Mouse (Mus musculus): ENCODE measurements around the gene Ppfibp1. TPM values are rescaled to one million over a fixed set of nuclear protein-coding genes. Genes with fewer than 3 reads are reported as not detected.

Ppfibp1 gene
- total RNA-seq, 4 experiments from 2014 or later = 80.0 to 138 (median 105) TPM

- DNase-seq = no peak
Measured at GRCm38 (mm10) chr6:146883426-146883825, 4.9 kb upstream of the Ppfibp1 start.

GRCm38 (mm10) chr6:146884171-146884570 lies 4.1 kb upstream of the Ppfibp1 start:
- no peak for DNase-seq

GRCm38 (mm10) chr6:146884851-146885250 lies 3.4 kb upstream of the Ppfibp1 start:
- no peak for DNase-seq

GRCm38 (mm10) chr6:146888660-146889490 lies 588 bp downstream of the Ppfibp1 start:
- DNase-seq = no peak

- no peak for DNase-seq
Measured at GRCm38 (mm10) chr6:146890215-146890614, 1.9 kb downstream of the Ppfibp1 start.

GRCm38 (mm10) chr6:146890633-146891032 lies 2.3 kb downstream of the Ppfibp1 start:
- no peak for DNase-seq

- no peak for DNase-seq
Measured at GRCm38 (mm10) chr6:146893890-146894289, 5.6 kb downstream of the Ppfibp1 start.

GRCm38 (mm10) chr6:146898709-146899108 lies 10.4 kb downstream of the Ppfibp1 start:
- no peak for DNase-seq

GRCm38 (mm10) chr6:146899647-146900046 lies 11.4 kb downstream of the Ppfibp1 start:
- DNase-seq = no peak

GRCm38 (mm10) chr6:146901929-146902328 lies 13.6 kb downstream of the Ppfibp1 start:
- no peak for DNase-seq

- DNase-seq = no peak
Measured at GRCm38 (mm10) chr6:146903632-146904031, 15.3 kb downstream of the Ppfibp1 start.

- no peak for DNase-seq
Measured at GRCm38 (mm10) chr6:146904707-146905106, 16.4 kb downstream of the Ppfibp1 start.

- no peak for DNase-seq
Measured at GRCm38 (mm10) chr6:146906000-146906786, 17.9 kb downstream of the Ppfibp1 start.

GRCm38 (mm10) chr6:146907061-146907794 lies 18.9 kb downstream of the Ppfibp1 start:
- DNase-seq = no peak

- DNase-seq = no peak
Measured at GRCm38 (mm10) chr6:146907795-146908190, 19.5 kb downstream of the Ppfibp1 start.

- no peak for DNase-seq
Measured at GRCm38 (mm10) chr6:146908801-146909200, 20.5 kb downstream of the Ppfibp1 start.

- no peak for DNase-seq
Measured at GRCm38 (mm10) chr6:146909725-146910489, 21.6 kb downstream of the Ppfibp1 start.

GRCm38 (mm10) chr6:146910801-146911200 lies 22.5 kb downstream of the Ppfibp1 start:
- no peak for DNase-seq

GRCm38 (mm10) chr6:146912835-146913488 lies 24.7 kb downstream of the Ppfibp1 start:
- peak; percentile 43 for DNase-seq

GRCm38 (mm10) chr6:146913489-146914198 lies 25.4 kb downstream of the Ppfibp1 start:
- no peak for DNase-seq

GRCm38 (mm10) chr6:146915808-146916207 lies 27.5 kb downstream of the Ppfibp1 start:
- DNase-seq = no peak

Measured in adrenal gland, adult 8-10 months (tissue).